Mouse (Mus musculus): ENCODE data around the gene Gm20708. TPM values are rescaled to one million over a fixed set of nuclear protein-coding genes. Genes with fewer than 3 reads are reported as not detected.

The Gm20708 gene
- polyA plus RNA-seq (2021; fragmentation: Nextera tagmentation): 0.23 and 0.29 TPM in 2 replicates
- long read RNA-seq, experiment 1, partial matches to known transcripts: 1 of 1 reads
- long read RNA-seq, experiment 1, other reads (novel, unspliced or antisense): 0 of 1 reads
- long read RNA-seq, experiment 2, partial matches to known transcripts: 1 of 2 reads
- long read RNA-seq, experiment 2, other reads (novel, unspliced or antisense): 1 of 2 reads

GRCm38 (mm10) chr11:117809407-117810311 lies at the start of gene Gm20708, which contains the start of gene Syngr2:
Gene Gm20708 (plus strand): TSS chr11:117809668.
Gene Syngr2 (plus strand): TSS chr11:117809668.

GRCm38 (mm10) chr11:117781993-117782704 lies 27.3 kb upstream of the Gm20708 start, which contains the start of the genes Tmc8 and Tmc6:
Gene Tmc8 (plus strand): TSS chr11:117782076.
Gene Tmc6 (minus strand): TSS chr11:117782198.

GRCm38 (mm10) chr11:117797511-117798159 lies 11.8 kb upstream of the Gm20708 start, which contains the start of gene 6030468B19Rik:
Gene 6030468B19Rik (plus strand): TSS chr11:117797660.

GRCm38 (mm10) chr11:117825333-117826101 lies 16.0 kb downstream of the Gm20708 start, which contains the start of the genes Afmid and Tk1:
Gene Afmid (plus strand): TSS chr11:117825924.
Gene Tk1 (minus strand): TSS chr11:117826092.

GRCm38 (mm10) chr11:117848985-117849671 lies 39.7 kb downstream of the Gm20708 start, which contains the start of gene Birc5:
Gene Birc5 (plus strand): TSS chr11:117849251.

GRCm38 (mm10) chr11:117860601-117861000 lies 51.1 kb downstream of the Gm20708 start, which contains the start of gene Tmem235:
Gene Tmem235 (plus strand): TSS chr11:117860752.

GRCm38 (mm10) chr11:117872861-117873608 lies 63.6 kb downstream of the Gm20708 start, which contains the start of gene Tha1:
Gene Tha1 (minus strand): TSS chr11:117873481.

Other genes with a start within 250 kb of the Gm20708 start
- 3.2 and 5.1 TPM in 2 replicates for gene Tnrc6c, start 155.4 kb upstream of the Gm20708 start, polyA plus RNA-seq (2021; fragmentation: Nextera tagmentation)
- gene Tmc8, start 27.6 kb upstream of the Gm20708 start, polyA plus RNA-seq (2021; fragmentation: Nextera tagmentation): 0.23 and 0.38 TPM in 2 replicates
- gene Tmc6, start 27.5 kb upstream of the Gm20708 start, polyA plus RNA-seq (2021; fragmentation: Nextera tagmentation): 5.7 and 6.9 TPM in 2 replicates
- not detected in 2 replicates for gene 6030468B19Rik, start 12.0 kb upstream of the Gm20708 start, polyA plus RNA-seq (2021; fragmentation: Nextera tagmentation)
- gene Syngr2, start within 50 bp of the Gm20708 start, polyA plus RNA-seq (2021; fragmentation: Nextera tagmentation): 14.5 and 15.3 TPM in 2 replicates
- 3.0 and 4.3 TPM in 2 replicates for gene Afmid, start 16.3 kb downstream of the Gm20708 start, polyA plus RNA-seq (2021; fragmentation: Nextera tagmentation)
- gene Tk1, start 16.4 kb downstream of the Gm20708 start, polyA plus RNA-seq (2021; fragmentation: Nextera tagmentation): 0.36 and 0.68 TPM in 2 replicates
- gene Birc5, start 39.6 kb downstream of the Gm20708 start, polyA plus RNA-seq (2021; fragmentation: Nextera tagmentation): 1.4 and 1.8 TPM in 2 replicates
- not detected in 2 replicates for gene Tmem235, start 51.1 kb downstream of the Gm20708 start, polyA plus RNA-seq (2021; fragmentation: Nextera tagmentation)
- gene Tha1, start 63.8 kb downstream of the Gm20708 start, polyA plus RNA-seq (2021; fragmentation: Nextera tagmentation): 2.9 and 4.0 TPM in 2 replicates
- 1.5 and 1.7 TPM in 2 replicates for gene Socs3, start 160.4 kb downstream of the Gm20708 start, polyA plus RNA-seq (2021; fragmentation: Nextera tagmentation)
- gene Pgs1, start 176.6 kb downstream of the Gm20708 start, polyA plus RNA-seq (2021; fragmentation: Nextera tagmentation): 78.4 and 87.1 TPM in 2 replicates

All from layer of hippocampus, adult 6 months (tissue).